Comparison of ENCODE assay signal across 28 mouse cellular contexts in the genomic region with DNA sequence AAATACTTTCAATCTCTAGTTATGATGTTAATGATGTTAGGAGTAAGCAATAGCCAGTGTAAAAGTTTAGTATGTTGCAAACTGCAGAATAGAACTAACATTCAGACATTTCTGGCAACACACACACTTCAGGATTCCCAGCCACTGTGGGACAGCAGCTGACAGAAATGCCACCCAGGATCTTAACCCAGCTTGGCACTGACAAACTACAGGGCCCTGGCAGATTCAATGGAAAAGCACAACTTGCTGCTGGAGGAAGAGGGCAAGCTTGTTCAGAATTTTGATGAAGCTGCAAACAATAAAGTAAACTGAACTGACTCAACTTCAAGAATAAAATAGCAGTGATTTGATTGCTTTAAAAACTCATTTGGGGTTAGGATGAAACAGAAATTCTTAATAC. TPM values are rescaled to one million over a fixed set of nuclear protein-coding genes. Genes with fewer than 3 reads are reported as not detected.
DNase-seq lines count a peak whose midpoint lies in the region; ATAC-seq and TF ChIP-seq lines count a peak whose summit lies in the region.
"Had no signal": no experiment of that assay in that cellular context is flagged by ENCODE, and none has a peak within 500 bp of the region (broad histone marks: within the 10 kb centered on the region; RNA-seq: fewer than 3 reads in every experiment).

No protein-coding gene starts in this region.

- peak; percentile 41; the same call in 1 of the 2 replicates for ATAC-seq in frontal cortex, adult (ENCODE audit: low TSS enrichment)
- no peak for ATAC-seq in midbrain, embryonic 14.5 days (ENCODE audit: low FRiP score, low TSS enrichment)
- no peak for ATAC-seq in midbrain, embryonic 16.5 days
- ATAC-seq: CD4-positive, CD25-positive, alpha-beta regulatory T cell, adult 4 months; forebrain, postnatal 0 days; intestine, postnatal 0 days; liver, embryonic 12.5 days; liver, postnatal 0 days had no signal

- no peak overlapping the region for H3K4me3 ChIP-seq in midbrain, embryonic 14.5 days (replicated peaks; ENCODE audit: low read depth, low read length)
- H3K4me3 ChIP-seq in midbrain, embryonic 16.5 days (ENCODE audit: low read depth, low read length) = no peak overlapping the region
- H3K4me3 ChIP-seq: embryonic facial prominence, embryonic 10.5 days; embryonic facial prominence, embryonic 15.5 days; forebrain, embryonic 12.5 days; heart, embryonic 10.5 days; heart, embryonic 15.5 days; liver, embryonic 12.5 days; midbrain, embryonic 12.5 days had no signal

- no peak for TF ChIP-seq CTCF in brain, embryonic 14.5 days (IDR thresholded peaks at IDR 0.05; ENCODE audit: borderline replicate concordance, extremely low read depth, insufficient read depth, insufficient read length)

- no peak overlapping the region for H3K4me2 ChIP-seq in midbrain, embryonic 14.5 days (ENCODE audit: low read length)
- H3K4me2 ChIP-seq in midbrain, embryonic 16.5 days (ENCODE audit: low read length) = no peak overlapping the region
- H3K4me2 ChIP-seq: embryonic facial prominence, embryonic 15.5 days; forebrain, embryonic 12.5 days; heart, embryonic 15.5 days; liver, embryonic 12.5 days; midbrain, embryonic 12.5 days had no signal

- no peaks in the 10 kb centered on the region for H3K4me1 ChIP-seq in midbrain, embryonic 14.5 days (ENCODE audit: control insufficient read depth, insufficient read depth, low read length)
- no peaks in the 10 kb centered on the region for H3K4me1 ChIP-seq in midbrain, embryonic 16.5 days (ENCODE audit: control insufficient read depth, insufficient read depth, low read length)
- H3K4me1 ChIP-seq: embryonic facial prominence, embryonic 10.5 days; embryonic facial prominence, embryonic 15.5 days; forebrain, embryonic 12.5 days; heart, embryonic 10.5 days; heart, embryonic 15.5 days; liver, embryonic 12.5 days; midbrain, embryonic 12.5 days had no signal

- no peaks in the 10 kb centered on the region for H3K27me3 ChIP-seq in midbrain, embryonic 14.5 days (ENCODE audit: control insufficient read depth, insufficient read depth, low read length)
- no peaks in the 10 kb centered on the region for H3K27me3 ChIP-seq in midbrain, embryonic 16.5 days (ENCODE audit: control insufficient read depth, insufficient read depth, low read depth, low read length)
- H3K27me3 ChIP-seq: embryonic facial prominence, embryonic 15.5 days; forebrain, embryonic 12.5 days; heart, embryonic 15.5 days; liver, embryonic 12.5 days; midbrain, embryonic 12.5 days had no signal

- H3K27ac ChIP-seq in midbrain, embryonic 14.5 days (replicated peaks; ENCODE audit: low read depth, low read length) = no peak overlapping the region
- no peak overlapping the region for H3K27ac ChIP-seq in midbrain, embryonic 16.5 days (ENCODE audit: low read length)
- H3K27ac ChIP-seq: embryonic facial prominence, embryonic 10.5 days; embryonic facial prominence, embryonic 15.5 days; forebrain, embryonic 12.5 days; heart, embryonic 10.5 days; heart, embryonic 15.5 days; liver, embryonic 12.5 days; midbrain, embryonic 12.5 days; stomach, postnatal 0 days had no signal

- H3K36me3 ChIP-seq in midbrain, embryonic 14.5 days (ENCODE audit: control insufficient read depth, insufficient read depth, low read length) = 0 out of 2 replicates have a peak, but pooled peaks cover 2% of the 10 kb centered on the region
- peaks cover 4% of the 10 kb centered on the region; the same call in 1 of the 2 replicates for H3K36me3 ChIP-seq in midbrain, embryonic 16.5 days (ENCODE audit: control insufficient read depth, insufficient read depth, low read length)

- H3K9me3 ChIP-seq in midbrain, embryonic 14.5 days (ENCODE audit: control insufficient read depth, low read length) = no peaks in the 10 kb centered on the region; the same call in 1 of the 2 replicates
- H3K9me3 ChIP-seq in midbrain, embryonic 16.5 days (replicated peaks; ENCODE audit: control insufficient read depth, low read length, poor library complexity, severe bottlenecking) = 0 out of 2 replicates have a peak, but pooled peaks cover 4% of the 10 kb centered on the region
- H3K9me3 ChIP-seq: embryonic facial prominence, embryonic 10.5 days; embryonic facial prominence, embryonic 15.5 days; heart, embryonic 10.5 days; heart, embryonic 15.5 days; liver, embryonic 12.5 days; midbrain, embryonic 12.5 days had no signal

- TF ChIP-seq POLR2A in brain, embryonic 14.5 days (IDR thresholded peaks at IDR 0.05; ENCODE audit: borderline replicate concordance, extremely low read depth, insufficient read depth, insufficient read length, poor library complexity, severe bottlenecking) = no peak

- DNase-seq in frontal cortex, postnatal 36 days (ENCODE audit: low spot score in 2 of 2) = no peak
- DNase-seq in layer of hippocampus, adult 11-12 months (ENCODE audit: low spot score) = peak; percentile 23
- DNase-seq in layer of hippocampus, postnatal 25 days (ENCODE audit: extremely low spot score in 1 of 2, low spot score in 1 of 2) = no peak
- peak; percentile 5 for DNase-seq in midbrain, embryonic 14.5 days
- peak; percentile 12 for DNase-seq in brain, embryonic 14.5 days (ENCODE audit: low read depth)
- DNase-seq: adrenal gland, postnatal 25 days; cerebellum, postnatal 14 days; forebrain, postnatal 0 days; heart, adult 11 months; kidney, adult 9 months; kidney, postnatal 10 days; liver, postnatal 0 days; lung, postnatal 36 days; right cerebral cortex, postnatal 4 days; thymus, adult 18-20 months; thymus, postnatal 25 days had no signal

- no peak overlapping the region for H3K9ac ChIP-seq in midbrain, embryonic 14.5 days (replicated peaks; ENCODE audit: low read length)
- no peak overlapping the region for H3K9ac ChIP-seq in midbrain, embryonic 16.5 days (ENCODE audit: low read depth, low read length)
- H3K9ac ChIP-seq: embryonic facial prominence, embryonic 15.5 days; forebrain, embryonic 12.5 days; forebrain, postnatal 0 days; heart, embryonic 15.5 days; liver, embryonic 12.5 days; liver, postnatal 0 days; midbrain, embryonic 12.5 days had no signal

RNA-seq across cellular contexts. Expression of gene Mpp6, which starts 59.7 kb away (rescaled TPM):
- 100 to 1,000 TPM; 110 to 112 TPM for total RNA-seq in layer of hippocampus, postnatal 25 days (2021)
- polyA plus RNA-seq in midbrain, embryonic 14.5 days (2014; fragmentation: Nextera tagmentation; extraction: Ambion mirVana) = 54.2 and 63.1 TPM in 2 replicates
- 54.1 and 62.1 TPM in 2 replicates for polyA plus RNA-seq in midbrain, embryonic 16.5 days (2015; fragmentation: Nextera tagmentation; extraction: Ambion mirVana)
- 19.5 and 22.0 TPM in 2 replicates for polyA plus RNA-seq in brain, embryonic 14.5 days (2012; rRNA removed)

Comparison
In these comparisons a context has a peak if more than half of its experiments do, and no peak if none do; other contexts are left out.
1. DNase-seq: peak in layer of hippocampus, adult 11-12 months (single experiment), midbrain, embryonic 14.5 days (single experiment) and brain, embryonic 14.5 days (single experiment); none in frontal cortex, postnatal 36 days (0 of 2) and layer of hippocampus, postnatal 25 days (0 of 2).